Mouse (Mus musculus): ENCODE measurements around the gene Myo18a.

The Myo18a gene

GRCm38 (mm10) chr11:77836751-77837150, 73.7 kb downstream of the Myo18a start:
- DNase-seq (ENCODE audit: low spot score in 2 of 2), result no peak

DNA sequence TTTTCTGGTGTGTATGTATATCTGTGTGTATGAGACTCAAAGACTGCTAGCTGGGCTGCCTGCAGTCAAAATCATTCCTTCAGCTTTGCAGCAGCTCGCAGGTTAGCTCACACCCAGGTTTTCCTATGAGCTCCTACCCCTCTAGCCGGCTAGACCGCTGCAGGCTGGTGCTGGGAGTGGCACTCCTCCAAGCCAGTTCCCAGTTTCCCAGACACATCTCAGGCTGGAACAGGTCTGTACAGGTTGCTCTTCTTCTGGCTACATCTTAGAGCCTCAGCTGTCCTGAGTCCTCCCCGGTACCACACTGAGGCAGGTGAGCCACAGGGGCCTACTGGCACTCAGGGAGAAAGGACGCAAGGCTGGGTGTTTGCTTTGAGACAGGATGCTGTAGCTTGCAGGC, 74.8 kb downstream of the Myo18a start:
- no peak for DNase-seq (ENCODE audit: low spot score in 2 of 2)

GRCm38 (mm10) chr11:77840523-77841245, 77.6 kb downstream of the Myo18a start:
- DNase-seq (ENCODE audit: low spot score in 2 of 2), result no peak

DNA sequence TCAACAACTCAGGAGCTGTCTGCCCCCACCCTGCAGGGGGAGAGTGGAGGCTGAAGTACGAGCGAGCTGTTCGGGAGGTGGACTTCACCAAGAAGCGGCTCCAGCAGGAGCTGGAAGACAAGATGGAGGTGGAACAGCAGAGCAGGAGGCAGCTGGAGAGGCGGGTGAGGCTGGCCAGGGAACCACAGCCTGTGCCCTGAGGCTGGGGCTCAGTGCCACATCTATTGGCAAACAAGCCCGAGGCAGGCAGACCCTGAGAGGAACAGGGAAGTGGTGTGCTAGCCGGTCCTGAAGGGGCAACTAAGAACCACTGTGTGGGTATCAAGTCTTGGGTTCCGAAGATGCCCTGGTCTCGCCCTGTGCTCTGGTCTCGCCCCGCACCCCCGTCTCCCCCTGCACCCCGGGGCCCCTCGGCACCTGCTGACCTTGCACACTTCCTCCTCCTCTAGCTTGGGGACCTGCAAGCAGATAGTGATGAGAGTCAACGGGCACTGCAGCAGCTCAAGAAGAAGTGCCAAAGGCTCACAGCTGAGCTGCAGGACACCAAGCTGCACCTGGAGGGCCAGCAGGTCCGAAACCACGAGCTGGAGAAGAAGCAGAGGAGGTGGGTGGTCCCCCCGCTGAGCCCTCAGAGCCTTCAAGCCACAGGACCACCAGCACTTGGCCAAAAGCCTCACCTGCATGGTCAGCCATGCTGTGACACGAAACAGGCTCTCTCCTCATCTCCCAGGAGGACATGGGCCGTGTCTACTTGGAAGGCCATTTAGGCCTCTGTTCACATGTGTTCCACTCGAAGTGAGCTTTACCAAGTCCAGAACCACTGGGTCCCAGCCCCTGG, 80.2 kb downstream of the Myo18a start:
- no peak for DNase-seq (ENCODE audit: low spot score in 2 of 2)

GRCm38 (mm10) chr11:77843906-77844200, 80.8 kb downstream of the Myo18a start:
- no peak for DNase-seq (ENCODE audit: low spot score in 2 of 2)

GRCm38 (mm10) chr11:77847599-77848128, 84.6 kb downstream of the Myo18a start:
- DNase-seq (ENCODE audit: low spot score in 2 of 2), result no peak

DNA sequence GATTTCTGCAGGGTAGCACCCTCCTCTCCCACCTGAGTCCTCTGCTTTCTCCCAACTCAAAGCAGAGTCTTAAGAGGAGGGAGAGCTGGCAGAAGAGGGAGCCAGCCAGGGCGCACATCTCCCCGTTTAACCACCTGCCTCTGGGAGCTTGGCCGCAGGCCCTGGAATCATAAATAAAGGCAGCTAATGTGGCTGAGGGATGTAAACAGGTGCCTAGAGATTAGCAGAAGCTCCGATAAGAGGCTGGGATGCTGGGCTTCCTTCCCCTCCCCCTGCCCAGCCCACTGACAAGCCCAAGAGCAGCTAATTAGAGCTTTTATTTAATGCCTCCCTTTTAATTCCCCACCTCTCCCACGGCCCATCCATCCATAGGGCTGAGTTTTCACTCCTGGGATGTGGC, 85.1 kb downstream of the Myo18a start:
- DNase-seq (ENCODE audit: low spot score in 2 of 2), result no peak

DNA sequence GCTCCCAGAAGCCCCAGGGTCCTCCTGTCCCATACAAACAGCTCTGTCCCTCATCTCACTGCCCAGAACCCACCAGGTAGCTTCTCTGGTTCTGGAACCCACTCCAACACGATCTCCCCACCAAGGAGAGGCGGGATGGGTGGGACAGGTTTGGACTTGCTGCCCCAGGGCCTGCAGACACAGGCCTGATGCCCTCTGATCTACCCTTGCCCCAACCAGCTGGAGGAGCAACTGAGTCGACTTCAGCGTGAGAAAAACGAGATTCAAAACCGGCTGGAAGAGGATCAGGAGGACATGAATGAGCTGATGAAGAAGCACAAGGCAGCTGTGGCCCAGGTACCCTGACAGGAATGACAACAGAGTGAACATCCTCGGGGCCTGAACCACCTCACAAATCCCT, 86.1 kb downstream of the Myo18a start:
- no peak for DNase-seq (ENCODE audit: low spot score in 2 of 2)

DNA sequence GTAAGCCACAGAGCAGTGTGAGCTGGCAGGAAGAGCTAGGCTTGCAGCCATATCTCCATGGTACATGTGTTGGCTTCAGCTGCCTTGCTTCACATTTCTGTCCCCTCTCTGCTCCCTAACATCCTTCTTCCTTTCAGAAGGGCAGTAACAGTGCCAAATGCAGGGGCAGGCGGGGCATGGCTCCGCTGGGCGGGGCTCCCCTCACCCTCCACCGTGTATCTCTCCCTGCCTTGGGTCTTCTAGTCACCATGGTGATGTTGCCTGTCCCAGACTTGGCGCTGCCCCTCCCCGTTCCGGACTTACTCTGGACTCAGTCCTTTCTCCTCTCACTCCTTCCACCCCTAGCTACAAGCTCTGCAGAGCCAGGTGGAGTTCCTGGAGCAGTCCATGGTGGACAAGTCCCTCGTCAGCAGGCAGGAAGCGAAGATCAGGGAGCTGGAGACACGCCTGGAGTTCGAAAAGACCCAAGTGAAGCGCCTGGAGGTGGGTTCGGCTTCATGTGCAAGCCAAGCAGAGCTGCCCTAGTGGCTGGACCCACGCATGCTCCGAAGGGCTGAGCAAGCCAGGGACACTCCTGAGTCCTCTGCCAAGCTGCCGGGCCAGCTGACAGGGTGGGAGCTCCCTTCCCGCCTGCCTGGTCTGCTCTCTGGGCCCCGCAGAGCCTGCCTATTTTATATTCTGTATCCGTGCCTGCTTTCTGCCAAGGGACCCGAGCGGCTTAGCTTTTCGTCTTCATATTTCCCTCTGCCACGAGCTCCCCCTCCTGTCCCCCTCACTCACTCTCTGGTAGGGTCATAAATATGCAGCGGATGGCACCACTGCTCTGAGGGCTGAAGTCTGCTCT, 87.6 kb downstream of the Myo18a start:
- no peak for DNase-seq (ENCODE audit: low spot score in 2 of 2)

DNA sequence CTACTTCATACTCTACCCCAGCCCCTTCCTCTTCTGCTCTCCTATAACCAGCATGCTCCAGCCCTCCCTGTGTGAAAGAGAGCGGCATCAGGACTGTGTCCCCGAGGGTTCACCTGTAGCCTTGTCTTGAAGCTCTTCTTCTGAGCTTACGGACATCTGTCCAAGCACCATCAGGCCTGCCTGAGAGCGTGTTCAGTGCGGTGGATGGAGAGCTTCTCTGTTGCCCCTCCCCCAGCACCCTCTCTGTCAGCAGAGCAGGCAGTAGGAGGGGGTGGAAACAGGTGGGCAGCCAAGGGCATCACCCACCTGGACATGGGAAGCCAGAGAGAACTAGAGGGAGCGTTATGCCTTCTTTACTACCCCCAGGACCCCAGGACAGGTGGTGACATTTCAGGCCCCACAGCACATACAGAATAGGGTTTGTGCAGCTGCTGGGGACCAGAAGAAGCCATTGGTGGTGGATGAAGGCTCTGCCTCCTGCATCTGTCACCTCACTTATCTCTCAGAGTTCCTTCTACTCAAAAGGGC, 88.5 kb downstream of the Myo18a start:
- DNase-seq (ENCODE audit: low spot score in 2 of 2), result no peak

- no peak for DNase-seq (ENCODE audit: low spot score in 2 of 2)
Measured at GRCm38 (mm10) chr11:77852195-77852594, 89.1 kb downstream of the Myo18a start.

- no peak for DNase-seq (ENCODE audit: low spot score in 2 of 2)
Measured at GRCm38 (mm10) chr11:77852941-77853668, 90.1 kb downstream of the Myo18a start.

- DNase-seq (ENCODE audit: low spot score in 2 of 2), result no peak
Measured at GRCm38 (mm10) chr11:77854641-77855040, 91.6 kb downstream of the Myo18a start.

GRCm38 (mm10) chr11:77855396-77855795, 92.3 kb downstream of the Myo18a start:
- no peak for DNase-seq (ENCODE audit: low spot score in 2 of 2)

- no peak for DNase-seq (ENCODE audit: low spot score in 2 of 2)
Measured at GRCm38 (mm10) chr11:77857089-77857488, 94.0 kb downstream of the Myo18a start.

GRCm38 (mm10) chr11:77858589-77858988, 95.5 kb downstream of the Myo18a start:
- no peak for DNase-seq (ENCODE audit: low spot score in 2 of 2)

GRCm38 (mm10) chr11:77860947-77861346, 97.9 kb downstream of the Myo18a start:
- no peak for DNase-seq (ENCODE audit: low spot score in 2 of 2)

DNA sequence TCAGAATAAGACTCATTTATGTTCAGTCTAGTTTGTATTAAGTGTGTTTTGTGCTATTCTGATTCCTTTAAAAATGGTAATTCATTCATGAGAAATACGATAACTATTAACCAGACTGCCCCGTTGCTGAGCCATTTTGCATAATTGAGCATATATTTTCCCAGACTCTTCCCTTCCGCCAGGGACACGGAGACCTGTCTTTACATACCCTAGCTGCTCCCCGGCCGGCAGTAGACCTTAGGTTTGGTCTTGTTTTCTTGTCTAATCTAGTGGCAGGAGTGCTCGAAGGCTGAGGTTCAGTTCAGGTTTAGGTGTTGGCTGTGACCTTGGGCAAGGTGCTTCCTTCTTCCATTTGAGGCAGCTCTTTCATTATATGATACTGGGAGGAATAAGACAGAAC, 99.8 kb downstream of the Myo18a start:
- no peak for DNase-seq (ENCODE audit: low spot score in 2 of 2)

- no peak for DNase-seq (ENCODE audit: low spot score in 2 of 2)
Measured at GRCm38 (mm10) chr11:77864771-77865170, 101.7 kb downstream of the Myo18a start.

- DNase-seq (ENCODE audit: low spot score in 2 of 2), result no peak
Measured at GRCm38 (mm10) chr11:77867419-77868083, 104.5 kb downstream of the Myo18a start.

GRCm38 (mm10) chr11:77871436-77871835, 108.4 kb downstream of the Myo18a start:
- DNase-seq (ENCODE audit: low spot score in 2 of 2), result no peak
